8 mouse cellular contexts compared by ENCODE assay signal in genomic region chr5:90223534-90224381, GRCm38 (mm10). TPM values are rescaled to one million over a fixed set of nuclear protein-coding genes. Genes with fewer than 3 reads are reported as not detected.
DNase-seq lines count a peak whose midpoint lies in the region; ATAC-seq and TF ChIP-seq lines count a peak whose summit lies in the region.

Gene Cox18 (minus strand): TSS chr5:90224001.

- TF ChIP-seq CTCF in cortical plate, adult 2 months (IDR thresholded peaks at IDR 0.05; ENCODE audit: extremely low read depth, insufficient read depth, low read length): no peak

- peak within 1 kb of the TSS; percentile 51; the same call in 1 of the 2 replicates for H3K27ac ChIP-seq in cortical plate, adult 2 months (ENCODE audit: insufficient read depth, low read length)

- peak; percentile 90 for ATAC-seq in activated CD4-positive, CD25-positive, alpha-beta regulatory T cell, adult 4 months

- 0 out of 2 replicates have a peak, but pooled peaks cover 3% of the 10 kb centered on the region for H3K4me1 ChIP-seq in cortical plate, adult 2 months (ENCODE audit: control insufficient read depth, insufficient read depth, low read length)
- peaks cover 32% of the 10 kb centered on the region for H3K4me1 ChIP-seq in megakaryocyte, embryonic 14.5 days

- H3K9me3 ChIP-seq in megakaryocyte, embryonic 14.5 days: no peaks in the 10 kb centered on the region

- H3K4me3 ChIP-seq in cortical plate, adult 2 months (ENCODE audit: insufficient read depth, low read length): peak within 1 kb of the TSS; percentile 83
- H3K4me3 ChIP-seq in megakaryocyte, embryonic 14.5 days (replicated peaks): peak within 1 kb of the TSS; percentile 100

- peak; percentile 82 for TF ChIP-seq POLR2A in cortical plate, adult 2 months (IDR thresholded peaks at IDR 0.05; ENCODE audit: extremely low read depth, insufficient read depth, low read length)

- peaks cover 67% of the 10 kb centered on the region for H3K36me3 ChIP-seq in megakaryocyte, embryonic 14.5 days (replicated peaks; ENCODE audit: low read length)

- H3K27me3 ChIP-seq in megakaryocyte, embryonic 14.5 days (replicated peaks): no peaks in the 10 kb centered on the region

- peak; percentile 96 to 98 for DNase-seq in gastrocnemius, adult 8-10 months (ENCODE audit: low spot score in 2 of 2)
- peak; percentile 99 for DNase-seq in hindlimb bud, embryonic 11.5 days (ENCODE audit: extremely low spot score, low read depth, low spot score)
- DNase-seq in left cerebral cortex, adult 8-10 months (ENCODE audit: low spot score in 2 of 2): peak; percentile 97 to 98
- DNase-seq in right cerebral cortex, postnatal 10 days (ENCODE audit: low spot score in 2 of 2): peak; percentile 99
- peak; percentile 97 for DNase-seq in urinary bladder, postnatal 25 days (ENCODE audit: low spot score)

RNA-seq across cellular contexts. Expression of gene Cox18, which starts in this region (rescaled TPM):
- 10 to 100 TPM; 14.9 to 24.0 TPM for polyA plus RNA-seq in activated CD4-positive, CD25-positive, alpha-beta regulatory T cell, adult 4 months (2017; shearing (Covaris generic))
- 33.7 and 37.5 TPM in 2 replicates for polyA plus RNA-seq in cortical plate, adult 2 months (2012; rRNA removed)
- total RNA-seq in gastrocnemius, adult 8-10 months (2022): 10 to 100 TPM in 1 of 4 experiments, 1 to 10 TPM in 3; 7.6 to 10.3 (median 9.1) TPM
- total RNA-seq in left cerebral cortex, adult 8-10 months (2022): 10 to 100 TPM; 18.7 to 25.3 (median 22.9) TPM
- 39.0 and 100 TPM in 2 replicates for polyA plus RNA-seq in megakaryocyte, embryonic 14.5 days (2012; ENCODE audit: insufficient read depth, low replicate concordance)

Comparison
In these comparisons a context has a peak if more than half of its experiments do, and no peak if none do; other contexts are left out.
1. Peak in every context shown above with its lines: DNase-seq, ATAC-seq, H3K4me3 ChIP-seq and H3K27ac ChIP-seq.